Mouse (Mus musculus): ENCODE results near the gene Igsf9.

DNA sequence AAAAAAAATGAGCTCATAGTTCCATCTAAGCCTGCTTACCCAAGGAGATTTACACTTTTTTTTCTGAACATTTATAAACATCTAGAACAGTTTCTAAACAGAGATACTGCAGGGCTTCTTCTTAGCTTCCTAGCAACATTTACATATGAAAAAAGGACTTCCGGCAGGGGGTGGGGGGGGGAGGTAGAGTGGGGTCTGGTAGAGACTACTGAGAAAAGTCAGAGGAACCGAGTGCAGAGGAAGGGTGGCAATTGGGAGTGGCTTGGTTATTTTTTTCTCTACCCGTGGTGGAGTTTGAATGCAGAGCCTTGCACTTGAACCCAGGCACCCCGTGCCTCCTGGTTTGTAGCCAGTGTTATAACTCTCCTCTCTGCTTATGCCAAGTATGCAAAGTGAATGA is 26.2 kb upstream of the Igsf9 start:
- no peak for TF ChIP-seq POLR2A (IDR thresholded peaks at IDR 0.05; ENCODE audit: borderline replicate concordance, insufficient read depth, low read length)
- TF ChIP-seq CTCF (IDR thresholded peaks at IDR 0.05; ENCODE audit: borderline replicate concordance, insufficient read depth, low read depth, low read length) = no peak
